Mouse (Mus musculus): ENCODE measurements around the gene Olfr1039. TPM values are rescaled to one million over a fixed set of nuclear protein-coding genes. Genes with fewer than 3 reads are reported as not detected.
"Not testable (repeated sequence)": the region's sequence is repeated elsewhere in the genome, so short reads cannot be mapped to it uniquely, and the experiment has no call there.

Gene Olfr1039
- total RNA-seq (2021), result not detected
- long read RNA-seq, experiment 1, result 0 reads
- long read RNA-seq, experiment 2, result 0 reads

- DNase-seq, result no peak
Observed at GRCm38 (mm10) chr2:86135828-86136227, at the start of gene Olfr1039. TSS of gene Olfr1039 (minus strand) at chr2:86135928.

- no peak for DNase-seq
Observed at GRCm38 (mm10) chr2:86179950-86180349, 44.2 kb upstream of the Olfr1039 start.

GRCm38 (mm10) chr2:86177720-86178119, 42.0 kb upstream of the Olfr1039 start, which contains the start of gene Olfr1044:
TSS of gene Olfr1044 (minus strand) at chr2:86177820.
- DNase-seq, result no peak

GRCm38 (mm10) chr2:86175422-86175821, 39.7 kb upstream of the Olfr1039 start:
- not testable (repeated sequence) for DNase-seq

- no peak for DNase-seq
Observed at GRCm38 (mm10) chr2:86167422-86167821, 31.7 kb upstream of the Olfr1039 start, which contains the start of gene Olfr1043. TSS of gene Olfr1043 (minus strand) at chr2:86167522.

GRCm38 (mm10) chr2:86161738-86162137, 26.0 kb upstream of the Olfr1039 start, which contains the start of gene Olfr1042:
TSS of gene Olfr1042 (minus strand) at chr2:86161838.
- no peak for DNase-seq

- no peak for DNase-seq
Observed at GRCm38 (mm10) chr2:86146632-86147031, 10.9 kb upstream of the Olfr1039 start, which contains the start of gene Olfr1040. TSS of gene Olfr1040 (minus strand) at chr2:86146732.

- DNase-seq, result no peak
Observed at GRCm38 (mm10) chr2:86087285-86087684, 48.4 kb downstream of the Olfr1039 start, which contains the start of gene Olfr1037. TSS of gene Olfr1037 (minus strand) at chr2:86087385.

GRCm38 (mm10) chr2:86080478-86080877, 55.2 kb downstream of the Olfr1039 start:
- not testable (repeated sequence) for DNase-seq

Other genes starting within 250 kb of the Olfr1039 start
- gene Olfr1024, start 230.9 kb downstream of the Olfr1039 start, total RNA-seq (2021), result not detected
- not detected for gene Olfr1025-ps1, start 220.7 kb downstream of the Olfr1039 start, total RNA-seq (2021)
- gene Olfr1026, start 214.4 kb downstream of the Olfr1039 start, total RNA-seq (2021), result not detected
- not detected for gene Olfr1028, start 185.5 kb downstream of the Olfr1039 start, total RNA-seq (2021)
- gene Olfr1029, start 162.0 kb downstream of the Olfr1039 start, total RNA-seq (2021), result not detected
- not detected for gene Olfr1030, start 156.7 kb downstream of the Olfr1039 start, total RNA-seq (2021)
- gene Olfr1031, start 145.6 kb downstream of the Olfr1039 start, total RNA-seq (2021), result not detected
- gene Olfr1032, start 130.4 kb downstream of the Olfr1039 start, total RNA-seq (2021), result not detected
- gene Olfr1033, start 115.3 kb downstream of the Olfr1039 start, total RNA-seq (2021), result 1 to 10 TPM; 4.8 to 5.8 TPM
- gene Olfr1034, start 90.1 kb downstream of the Olfr1039 start, total RNA-seq (2021), result under 1 TPM in 1 of 2 experiments, not detected in 1; 0.33 TPM
- not detected for gene Olfr1036, start 61.9 kb downstream of the Olfr1039 start, total RNA-seq (2021)
- not detected for gene Olfr1037, start 48.5 kb downstream of the Olfr1039 start, total RNA-seq (2021)
- gene Olfr1040, start 10.8 kb upstream of the Olfr1039 start, total RNA-seq (2021), result not detected
- gene Olfr1042, start 25.9 kb upstream of the Olfr1039 start, total RNA-seq (2021), result not detected
- gene Olfr1043, start 31.6 kb upstream of the Olfr1039 start, total RNA-seq (2021), result not detected
- not detected for gene Olfr1044, start 41.9 kb upstream of the Olfr1039 start, total RNA-seq (2021)
- not detected for gene Olfr52, start 49.8 kb upstream of the Olfr1039 start, total RNA-seq (2021)
- not detected for gene Olfr1045, start 67.1 kb upstream of the Olfr1039 start, total RNA-seq (2021)
- not detected for gene Olfr1046, start 83.4 kb upstream of the Olfr1039 start, total RNA-seq (2021)
- gene Olfr1047, start 95.5 kb upstream of the Olfr1039 start, total RNA-seq (2021), result not detected
- gene Olfr1048, start 104.4 kb upstream of the Olfr1039 start, total RNA-seq (2021), result not detected
- gene Olfr1049, start 122.4 kb upstream of the Olfr1039 start, total RNA-seq (2021), result not detected
- not detected for gene Olfr1051, start 143.2 kb upstream of the Olfr1039 start, total RNA-seq (2021)
- gene Olfr1052, start 156.5 kb upstream of the Olfr1039 start, total RNA-seq (2021), result not detected
- gene Olfr1053, start 179.4 kb upstream of the Olfr1039 start, total RNA-seq (2021), result not detected
- not detected for gene Olfr1054, start 199.5 kb upstream of the Olfr1039 start, total RNA-seq (2021)
- not detected for gene Olfr1055, start 214.4 kb upstream of the Olfr1039 start, total RNA-seq (2021)
- gene Olfr1056, start 226.5 kb upstream of the Olfr1039 start, total RNA-seq (2021), result not detected
- gene Olfr1057, start 242.5 kb upstream of the Olfr1039 start, total RNA-seq (2021), result not detected